Mouse (Mus musculus): ENCODE results near the gene Mt2.

Mt2 gene

GRCm38 (mm10) chr8:94172809-94173732 lies 607 bp downstream of the Mt2 start:
- DNase-seq: no peak

- DNase-seq: no peak
Measured at GRCm38 (mm10) chr8:94173848-94174403, 1.5 kb downstream of the Mt2 start.

- no peak for DNase-seq
Measured at GRCm38 (mm10) chr8:94174619-94175213, 2.3 kb downstream of the Mt2 start.

- no peak for DNase-seq
Measured at GRCm38 (mm10) chr8:94177716-94178390, 5.4 kb downstream of the Mt2 start.

- DNase-seq: peak; percentile 71
Measured at GRCm38 (mm10) chr8:94178857-94179712, 6.6 kb downstream of the Mt2 start, which contains the start of gene Mt1. Gene Mt1 (plus strand): TSS chr8:94179082.

GRCm38 (mm10) chr8:94179713-94180560 lies 7.5 kb downstream of the Mt2 start:
- no peak for DNase-seq

GRCm38 (mm10) chr8:94180561-94180908 lies 8.1 kb downstream of the Mt2 start:
- DNase-seq: no peak

- DNase-seq: no peak
Measured at GRCm38 (mm10) chr8:94182055-94182929, 9.8 kb downstream of the Mt2 start.

GRCm38 (mm10) chr8:94183117-94183516 lies 10.7 kb downstream of the Mt2 start:
- peak; percentile 56 for DNase-seq

GRCm38 (mm10) chr8:94184357-94184843 lies 11.9 kb downstream of the Mt2 start:
- no peak for DNase-seq

- no peak for DNase-seq
Measured at GRCm38 (mm10) chr8:94185791-94186190, 13.3 kb downstream of the Mt2 start.

- peak; percentile 48 for DNase-seq
Measured at GRCm38 (mm10) chr8:94186542-94186941, 14.1 kb downstream of the Mt2 start.

- no peak for DNase-seq
Measured at GRCm38 (mm10) chr8:94187290-94188002, 15.0 kb downstream of the Mt2 start.

GRCm38 (mm10) chr8:94189275-94190031 lies 17.0 kb downstream of the Mt2 start:
- DNase-seq: peak; percentile 62

- no peak for DNase-seq
Measured at GRCm38 (mm10) chr8:94191101-94191691, 18.7 kb downstream of the Mt2 start.

- DNase-seq: no peak
Measured at GRCm38 (mm10) chr8:94192926-94193325, 20.5 kb downstream of the Mt2 start.

- no peak for DNase-seq
Measured at GRCm38 (mm10) chr8:94194591-94195223, 22.2 kb downstream of the Mt2 start.
